25 mouse cellular contexts compared by ENCODE assay signal in the genomic region with DNA sequence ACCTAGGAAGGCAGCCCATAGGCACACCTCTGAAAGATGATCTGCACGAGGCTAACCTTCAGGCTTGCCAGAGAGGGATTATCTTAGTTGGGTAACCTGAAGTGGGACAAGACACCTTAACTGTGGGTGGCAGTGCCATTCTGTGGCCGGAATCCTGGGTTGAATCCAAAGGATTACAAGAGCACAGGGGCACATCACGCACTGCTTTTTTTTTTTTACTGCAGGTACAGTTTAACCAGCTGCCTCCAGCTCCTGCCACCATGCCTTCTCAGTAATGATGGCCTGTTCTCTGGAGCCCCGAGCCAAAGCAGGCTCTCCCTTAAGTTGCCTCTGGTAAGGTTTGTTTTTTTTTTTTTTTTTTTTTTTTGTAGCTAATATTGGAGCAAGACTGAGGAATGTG. TPM values are rescaled to one million over a fixed set of nuclear protein-coding genes. Genes with fewer than 3 reads are reported as not detected.
DNase-seq lines count a peak whose midpoint lies in the region; ATAC-seq and TF ChIP-seq lines count a peak whose summit lies in the region.
"Had no signal": no experiment of that assay in that cellular context is flagged by ENCODE, and none has a peak within 500 bp of the region (broad histone marks: within the 10 kb centered on the region; RNA-seq: fewer than 3 reads in every experiment).

No protein-coding gene starts in this region.

- no peaks in the 10 kb centered on the region for H3K9me3 ChIP-seq in forebrain, embryonic 10.5 days
- H3K9me3 ChIP-seq in forebrain, embryonic 15.5 days: no peaks in the 10 kb centered on the region
- H3K9me3 ChIP-seq in kidney, embryonic 14.5 days (ENCODE audit: control insufficient read depth, low read length): no peaks in the 10 kb centered on the region
- H3K9me3 ChIP-seq in kidney, embryonic 16.5 days (ENCODE audit: low read length): no peaks in the 10 kb centered on the region
- H3K9me3 ChIP-seq: embryonic facial prominence, embryonic 10.5 days; embryonic facial prominence, embryonic 13.5 days; forebrain, embryonic 13.5 days; hindbrain, embryonic 12.5 days had no signal

- H3K27me3 ChIP-seq in forebrain, embryonic 10.5 days (ENCODE audit: poor library complexity, severe bottlenecking): no peaks in the 10 kb centered on the region
- no peaks in the 10 kb centered on the region for H3K27me3 ChIP-seq in forebrain, embryonic 15.5 days
- no peaks in the 10 kb centered on the region for H3K27me3 ChIP-seq in kidney, adult 2 months (replicated peaks; ENCODE audit: control insufficient read depth, insufficient read depth, low read length)
- no peaks in the 10 kb centered on the region for H3K27me3 ChIP-seq in kidney, embryonic 14.5 days (ENCODE audit: control insufficient read depth, insufficient read depth, low read length)
- H3K27me3 ChIP-seq in kidney, embryonic 16.5 days (ENCODE audit: insufficient read depth, low read length): no peaks in the 10 kb centered on the region
- H3K27me3 ChIP-seq: embryonic facial prominence, embryonic 13.5 days; forebrain, embryonic 13.5 days; hindbrain, embryonic 12.5 days had no signal

- 82% methylated on average over 4 of the region's 4 CpGs for WGBS in forebrain, embryonic 10.5 days
- WGBS in forebrain, embryonic 15.5 days: 82% methylated on average over 4 of the region's 4 CpGs
- WGBS in kidney, adult 2 months: 46% methylated on average over 4 of the region's 4 CpGs
- WGBS in kidney, embryonic 14.5 days: 77% methylated on average over 4 of the region's 4 CpGs
- 83% methylated on average over 4 of the region's 4 CpGs for WGBS in kidney, embryonic 16.5 days

- no peak for ATAC-seq in forebrain, embryonic 15.5 days (replicated peaks)
- no peak for ATAC-seq in kidney, embryonic 14.5 days (ENCODE audit: low FRiP score, low TSS enrichment)
- no peak for ATAC-seq in kidney, embryonic 16.5 days (ENCODE audit: low FRiP score, low TSS enrichment)
- ATAC-seq: activated CD4-positive, CD25-positive, alpha-beta regulatory T cell, adult 4 months; forebrain, embryonic 13.5 days; forebrain, postnatal 0 days had no signal

- H3K4me2 ChIP-seq in forebrain, embryonic 15.5 days (replicated peaks): no peak overlapping the region
- H3K4me2 ChIP-seq in kidney, embryonic 14.5 days (replicated peaks; ENCODE audit: low read depth, low read length): no peak overlapping the region
- H3K4me2 ChIP-seq in kidney, embryonic 16.5 days (replicated peaks; ENCODE audit: low read depth, low read length): no peak overlapping the region
- H3K4me2 ChIP-seq: embryonic facial prominence, embryonic 13.5 days; forebrain, embryonic 13.5 days; heart, embryonic 11.5 days; hindbrain, embryonic 12.5 days had no signal

- no peaks in the 10 kb centered on the region for H3K36me3 ChIP-seq in forebrain, embryonic 10.5 days (replicated peaks)
- no peaks in the 10 kb centered on the region for H3K36me3 ChIP-seq in forebrain, embryonic 15.5 days
- no peaks in the 10 kb centered on the region for H3K36me3 ChIP-seq in kidney, adult 2 months (ENCODE audit: control insufficient read depth, insufficient read depth, low read length)
- no peaks in the 10 kb centered on the region for H3K36me3 ChIP-seq in kidney, embryonic 14.5 days (ENCODE audit: control insufficient read depth, insufficient read depth, low read length)
- H3K36me3 ChIP-seq in kidney, embryonic 16.5 days (ENCODE audit: insufficient read depth, low read length): no peaks in the 10 kb centered on the region
- H3K36me3 ChIP-seq: embryonic facial prominence, embryonic 10.5 days; embryonic facial prominence, embryonic 13.5 days; hindbrain, embryonic 12.5 days had no signal

- no peak for TF ChIP-seq CTCF in kidney, adult 2 months (conservative IDR thresholded peaks at IDR 0.05; ENCODE audit: insufficient read depth, insufficient read length, low read depth, low read length)

- no peak overlapping the region for H3K4me3 ChIP-seq in forebrain, embryonic 10.5 days
- H3K4me3 ChIP-seq in forebrain, embryonic 15.5 days: no peak overlapping the region
- no peak overlapping the region for H3K4me3 ChIP-seq in kidney, adult 2 months (ENCODE audit: insufficient read depth, low read depth, low read length)
- H3K4me3 ChIP-seq in kidney, embryonic 14.5 days (ENCODE audit: low read length): no peak overlapping the region
- no peak overlapping the region for H3K4me3 ChIP-seq in kidney, embryonic 16.5 days (ENCODE audit: low read length)
- H3K4me3 ChIP-seq: embryonic facial prominence, embryonic 10.5 days; embryonic facial prominence, embryonic 13.5 days; erythroblast, embryonic 14.5 days; forebrain, embryonic 13.5 days; gastrocnemius, adult 2 months; hindbrain, embryonic 12.5 days had no signal

- DNase-seq in forebrain, embryonic 10.5 days (ENCODE audit: extremely low spot score, low spot score): peak; percentile 7
- DNase-seq in kidney, adult 2 months: peak; percentile 76
- peak; percentile 38 to 60 for DNase-seq in kidney, postnatal 25 days
- DNase-seq in kidney, postnatal 36 days: peak; percentile 44 to 48
- DNase-seq: adrenal gland, adult 8-10 months; adrenal gland, postnatal 25 days; cerebellum, adult 11-12 months; cerebellum, adult 8-10 months; cerebellum, postnatal 10 days; cerebellum, postnatal 36 days; embryo, embryonic 11 days; forebrain, postnatal 0 days; gastrocnemius, adult 2 months; gastrocnemius, postnatal 14 days; heart, adult 11 months had no signal

- no peak overlapping the region for H3K27ac ChIP-seq in forebrain, embryonic 10.5 days
- H3K27ac ChIP-seq in forebrain, embryonic 15.5 days (replicated peaks): no peak overlapping the region
- peak overlapping the region; percentile 24; the same call in 1 of the 2 replicates for H3K27ac ChIP-seq in kidney, adult 2 months (ENCODE audit: insufficient read depth, low read depth, low read length)
- H3K27ac ChIP-seq in kidney, embryonic 14.5 days (ENCODE audit: low read depth, low read length): no peak overlapping the region
- no peak overlapping the region for H3K27ac ChIP-seq in kidney, embryonic 16.5 days (ENCODE audit: low read length)
- H3K27ac ChIP-seq: embryonic facial prominence, embryonic 10.5 days; embryonic facial prominence, embryonic 13.5 days; forebrain, embryonic 13.5 days; gastrocnemius, adult 2 months; hindbrain, embryonic 12.5 days had no signal

- peaks cover 13% of the 10 kb centered on the region for H3K4me1 ChIP-seq in forebrain, embryonic 10.5 days
- H3K4me1 ChIP-seq in forebrain, embryonic 15.5 days: no peaks in the 10 kb centered on the region
- H3K4me1 ChIP-seq in kidney, adult 2 months (ENCODE audit: control insufficient read depth, insufficient read depth, low read length): peaks cover 24% of the 10 kb centered on the region
- H3K4me1 ChIP-seq in kidney, embryonic 14.5 days (ENCODE audit: control insufficient read depth, insufficient read depth, low read length): 0 out of 2 replicates have a peak, but pooled peaks cover 3% of the 10 kb centered on the region
- H3K4me1 ChIP-seq in kidney, embryonic 16.5 days (ENCODE audit: insufficient read depth, low read length): peaks cover 5% of the 10 kb centered on the region; the same call in 1 of the 2 replicates
- H3K4me1 ChIP-seq: forebrain, embryonic 13.5 days; hindbrain, embryonic 12.5 days had no signal

- no peak for TF ChIP-seq POLR2A in kidney, adult 2 months (IDR thresholded peaks at IDR 0.05; ENCODE audit: low read depth, low read length)

- H3K9ac ChIP-seq in forebrain, embryonic 15.5 days (replicated peaks): no peak overlapping the region
- no peak overlapping the region for H3K9ac ChIP-seq in kidney, embryonic 14.5 days (ENCODE audit: low read depth, low read length)
- H3K9ac ChIP-seq in kidney, embryonic 16.5 days (replicated peaks; ENCODE audit: low read length): no peak overlapping the region
- H3K9ac ChIP-seq: embryonic facial prominence, embryonic 13.5 days; forebrain, embryonic 13.5 days; forebrain, postnatal 0 days; hindbrain, embryonic 12.5 days had no signal

RNA-seq across cellular contexts. Expression of a gene that starts 33.9 kb away (rescaled TPM):
- 13.4 and 14.2 TPM in 2 replicates for polyA plus RNA-seq in forebrain, embryonic 10.5 days (2016; fragmentation: Nextera tagmentation; extraction: Ambion mirVana)
- polyA plus RNA-seq in forebrain, embryonic 15.5 days (2015; fragmentation: Nextera tagmentation; extraction: Ambion mirVana): 8.4 TPM in 2 replicates
- polyA plus RNA-seq in kidney, adult 2 months (2012; rRNA removed): 10.7 and 12.5 TPM in 2 replicates
- polyA plus RNA-seq in kidney, embryonic 14.5 days (2014; fragmentation: Nextera tagmentation; extraction: Ambion mirVana): 41.5 and 43.8 TPM in 2 replicates
- 20.7 and 26.9 TPM in 2 replicates for polyA plus RNA-seq in kidney, embryonic 16.5 days (2015; fragmentation: Nextera tagmentation; extraction: Ambion mirVana)

RNA-seq across cellular contexts. Expression of a gene that starts 59.0 kb away (rescaled TPM):
- polyA plus RNA-seq in forebrain, embryonic 10.5 days (2016; fragmentation: Nextera tagmentation; extraction: Ambion mirVana): 23.7 and 25.3 TPM in 2 replicates
- polyA plus RNA-seq in forebrain, embryonic 15.5 days (2015; fragmentation: Nextera tagmentation; extraction: Ambion mirVana): 19.7 and 21.8 TPM in 2 replicates
- 120 TPM in 2 replicates for polyA plus RNA-seq in kidney, adult 2 months (2012; rRNA removed)
- polyA plus RNA-seq in kidney, embryonic 14.5 days (2014; fragmentation: Nextera tagmentation; extraction: Ambion mirVana): 68.4 and 78.4 TPM in 2 replicates
- polyA plus RNA-seq in kidney, embryonic 16.5 days (2015; fragmentation: Nextera tagmentation; extraction: Ambion mirVana): 118 and 127 TPM in 2 replicates

Comparison
In these comparisons a context has a peak if more than half of its experiments do, and no peak if none do; other contexts are left out.
1. DNase-seq: peak in every context shown above with its lines; median percentile 76 in kidney, adult 2 months; 49 in kidney, postnatal 25 days; 46 in kidney, postnatal 36 days; 7 in forebrain, embryonic 10.5 days.